Mouse (Mus musculus) layer of hippocampus, postnatal 25 days (tissue): ENCODE measurements around the gene Nsmce3. TPM values are rescaled to one million over a fixed set of nuclear protein-coding genes. Genes with fewer than 3 reads are reported as not detected.

Experiments used
- DNase-seq, 2 experiments: peaks; one replicate each; pipeline ENCODE4 v3.0.0; 2022; ENCODE audit warnings: mixed read lengths in 2 of 2, low spot score in 1 of 2; ENCODE audit errors: extremely low spot score in 1 of 2
- total RNA-seq, 2 experiments: library from RNA; stranded (reverse); gene quantifications; 2 replicates each; pipeline ENCODE4 v1.2.3; 2021

Gene Nsmce3
- 10 to 100 TPM; 18.2 to 19.3 TPM for total RNA-seq

- DNase-seq: peak; percentile 97
These were observed at the start of gene Nsmce3 for GRCm38 (mm10) chr7:64872743-64873241. TSS of gene Nsmce3 (minus strand) at chr7:64872997.

DNA sequence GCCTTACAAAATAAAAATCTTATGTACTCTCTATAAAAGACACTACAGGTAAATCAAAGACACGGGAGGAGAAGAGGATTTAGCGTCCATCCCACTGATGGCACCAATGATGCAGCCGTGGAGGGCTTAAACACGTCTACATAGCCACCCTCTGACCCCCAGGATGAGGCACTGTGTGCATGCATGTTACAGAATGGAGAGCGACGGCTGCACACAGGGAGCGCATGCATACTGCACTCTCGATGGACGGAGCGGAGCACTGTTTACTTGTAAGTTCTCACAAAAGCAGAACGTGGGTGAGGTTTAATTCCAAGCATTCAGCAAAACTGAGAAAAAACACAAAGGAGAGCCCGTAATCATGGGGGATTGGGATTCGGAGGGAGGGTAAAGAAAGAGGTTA lies 48.4 kb upstream of the Nsmce3 start:
- DNase-seq: no peak

GRCm38 (mm10) chr7:64920735-64921134 lies 47.9 kb upstream of the Nsmce3 start:
- DNase-seq: no peak

DNA sequence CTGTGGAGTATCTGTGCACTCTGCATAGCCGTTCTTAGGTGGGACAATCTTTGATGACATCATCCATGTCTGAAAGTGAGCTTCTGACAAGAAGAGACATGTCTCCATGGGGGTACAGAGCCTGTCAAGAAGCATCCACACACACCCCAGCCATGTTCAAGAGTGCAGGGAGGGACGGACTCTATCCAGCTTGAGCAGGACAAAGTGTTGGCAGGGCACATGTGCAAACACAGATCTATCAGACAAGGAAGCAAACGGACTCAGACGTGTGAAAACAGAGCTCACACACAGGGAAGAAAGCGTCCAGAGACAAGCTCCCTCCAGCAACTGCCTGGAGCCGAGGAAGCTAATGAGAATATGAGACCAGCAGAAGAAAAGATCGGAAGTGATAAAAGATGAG lies 43.9 kb upstream of the Nsmce3 start:
- no peak for DNase-seq

DNA sequence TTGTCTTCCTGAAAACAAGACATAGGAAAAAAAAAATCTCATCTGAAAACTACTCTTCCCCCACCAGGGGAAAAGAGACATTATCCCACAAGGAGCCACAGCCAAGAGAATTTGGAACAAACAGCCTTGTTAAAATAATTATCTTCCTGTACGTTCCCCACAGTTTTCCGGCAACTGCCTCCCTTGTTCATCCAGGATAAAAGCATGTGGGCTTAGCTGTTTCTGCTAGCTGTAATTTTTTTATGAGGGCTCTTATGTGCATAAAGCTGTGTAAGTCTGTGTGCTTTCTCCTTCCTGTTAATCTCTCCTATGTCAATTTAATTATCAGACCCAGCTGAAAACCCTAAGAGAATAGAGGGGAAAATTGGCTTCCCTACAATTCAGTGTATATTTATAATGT lies 42.3 kb upstream of the Nsmce3 start:
- no peak for DNase-seq

- DNase-seq: no peak
These were observed 39.1 kb upstream of the Nsmce3 start for GRCm38 (mm10) chr7:64911945-64912344.

DNA sequence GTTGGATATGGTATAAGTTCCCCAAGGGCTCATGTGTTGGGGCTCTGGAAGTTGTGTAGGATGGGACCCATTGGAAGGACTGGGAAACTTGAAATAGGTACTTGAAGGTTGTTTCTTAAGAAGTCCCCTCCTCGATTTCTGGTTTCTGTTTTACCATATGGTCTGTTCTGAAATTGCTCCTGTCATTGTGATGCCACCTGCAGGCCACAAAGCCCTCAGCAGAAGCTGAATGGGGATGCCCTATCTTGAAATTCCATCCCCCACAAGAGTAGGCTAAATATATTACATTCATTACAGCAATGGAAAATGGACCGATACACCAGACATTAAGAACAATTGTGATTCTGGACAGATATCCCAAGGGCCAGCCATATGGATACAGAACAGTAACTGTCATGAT lies 37.4 kb upstream of the Nsmce3 start:
- no peak for DNase-seq

GRCm38 (mm10) chr7:64906955-64907354 lies 34.2 kb upstream of the Nsmce3 start:
- DNase-seq: no peak

- DNase-seq: no peak
These were observed 32.7 kb upstream of the Nsmce3 start for GRCm38 (mm10) chr7:64905506-64905905.

DNA sequence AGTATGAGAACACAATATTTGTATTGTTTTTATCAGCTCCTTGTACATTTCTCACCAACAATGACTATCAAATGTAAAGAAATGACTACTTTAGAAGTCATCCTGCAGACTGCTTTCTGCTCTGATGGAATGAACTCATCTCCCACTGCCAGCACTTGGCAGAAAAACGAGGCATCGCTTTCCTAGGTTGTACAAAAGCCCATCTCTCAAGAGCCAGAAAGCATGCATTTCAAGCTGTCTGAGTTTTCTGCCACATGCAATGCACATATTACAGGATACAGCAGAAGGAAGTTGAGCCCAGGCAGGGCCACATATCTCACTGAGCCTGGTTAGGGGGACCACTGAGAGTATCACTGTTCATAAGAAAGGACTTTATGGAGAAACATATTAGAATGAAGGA lies 27.5 kb upstream of the Nsmce3 start:
- no peak for DNase-seq

DNA sequence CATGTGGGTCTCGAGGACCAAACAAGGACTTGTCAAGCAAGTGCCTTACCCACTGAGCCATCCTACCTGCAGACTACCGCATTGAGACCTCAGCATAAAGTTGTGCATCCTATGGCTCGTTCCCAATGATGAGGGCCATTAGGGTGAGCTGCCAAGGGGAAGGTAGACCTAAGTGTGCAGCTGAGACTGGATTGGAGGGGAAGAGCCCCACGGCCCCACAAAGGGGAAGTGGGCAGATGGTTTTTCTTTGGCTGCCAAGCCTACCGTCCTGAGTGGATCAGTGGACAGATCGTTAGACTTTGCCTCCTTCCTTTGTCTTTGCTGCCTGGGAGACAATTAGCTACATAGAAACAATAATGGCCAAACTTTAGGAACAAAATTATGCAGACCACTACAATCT lies 23.8 kb upstream of the Nsmce3 start:
- no peak for DNase-seq

GRCm38 (mm10) chr7:64895685-64896101 lies 22.9 kb upstream of the Nsmce3 start:
- no peak for DNase-seq

DNA sequence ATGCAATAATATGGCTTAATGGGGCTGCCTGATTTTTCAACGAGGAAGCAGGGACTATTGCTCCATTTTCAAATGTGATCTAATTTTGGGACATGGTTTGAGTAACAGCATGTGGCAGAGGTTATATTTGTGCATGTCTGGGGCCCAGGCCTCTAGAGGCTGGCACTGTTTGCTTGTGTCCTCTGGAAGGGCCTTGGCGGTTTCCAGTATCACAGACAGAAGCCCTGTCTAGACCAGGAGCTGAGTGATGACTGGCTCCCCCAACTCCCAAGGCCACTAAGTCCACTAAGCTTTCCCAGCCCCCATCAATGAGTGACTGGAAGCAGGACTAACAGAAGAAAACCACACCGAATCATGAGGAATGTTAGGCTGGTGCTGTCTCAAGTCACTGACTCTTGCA lies 18.3 kb upstream of the Nsmce3 start:
- no peak for DNase-seq

DNA sequence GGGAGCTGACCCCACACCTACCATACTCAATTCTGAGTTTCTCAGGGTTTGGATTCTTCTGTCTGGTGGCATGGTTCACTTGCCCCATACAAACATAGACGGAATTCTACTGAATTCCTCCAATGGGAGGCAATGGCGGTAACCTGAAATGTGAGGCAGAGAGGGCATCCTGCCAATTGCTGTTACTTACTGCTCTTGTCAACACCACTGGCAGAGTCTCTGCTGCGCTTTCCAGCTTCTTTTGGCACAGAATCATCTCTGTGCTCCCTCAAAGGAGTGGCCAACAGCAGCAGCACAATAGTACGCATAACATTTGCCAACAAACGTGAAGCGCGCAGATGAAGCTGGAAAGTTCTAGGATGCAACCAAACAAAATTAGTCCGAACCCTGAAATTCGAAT lies 17.1 kb upstream of the Nsmce3 start:
- DNase-seq: no peak

DNA sequence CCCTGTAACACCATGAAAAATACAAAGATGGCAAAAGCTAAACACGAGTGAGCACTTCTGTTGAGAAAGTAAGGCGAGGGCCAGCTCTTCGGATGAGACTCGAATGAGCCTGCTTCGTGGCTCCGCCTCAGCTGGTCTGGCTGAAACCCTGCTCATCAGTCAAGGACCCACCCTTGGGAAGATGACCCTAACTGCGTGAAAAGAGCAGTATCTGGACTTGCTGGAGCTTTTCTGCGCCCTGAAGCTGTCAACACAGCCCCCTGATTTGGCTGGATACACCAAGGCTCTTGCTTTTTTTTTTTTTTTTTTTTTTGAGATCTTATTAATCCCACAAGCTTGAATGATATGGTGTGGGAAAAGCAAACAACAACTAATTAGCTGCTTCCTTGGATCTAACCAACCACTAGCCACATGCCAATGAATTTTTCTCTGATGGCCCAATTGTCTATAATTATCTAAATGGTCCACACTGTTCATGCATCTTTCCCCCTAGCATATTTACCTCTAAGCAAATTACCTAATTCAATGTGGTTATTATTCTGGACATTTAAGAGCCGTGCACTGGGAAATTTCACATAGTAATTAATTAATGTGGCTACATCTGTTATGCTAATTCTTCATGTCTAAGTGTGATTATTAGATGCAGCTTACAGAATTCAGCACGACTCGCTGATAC lies 11.5 kb upstream of the Nsmce3 start:
- DNase-seq: no peak

GRCm38 (mm10) chr7:64882243-64882642 lies 9.4 kb upstream of the Nsmce3 start:
- no peak for DNase-seq

DNA sequence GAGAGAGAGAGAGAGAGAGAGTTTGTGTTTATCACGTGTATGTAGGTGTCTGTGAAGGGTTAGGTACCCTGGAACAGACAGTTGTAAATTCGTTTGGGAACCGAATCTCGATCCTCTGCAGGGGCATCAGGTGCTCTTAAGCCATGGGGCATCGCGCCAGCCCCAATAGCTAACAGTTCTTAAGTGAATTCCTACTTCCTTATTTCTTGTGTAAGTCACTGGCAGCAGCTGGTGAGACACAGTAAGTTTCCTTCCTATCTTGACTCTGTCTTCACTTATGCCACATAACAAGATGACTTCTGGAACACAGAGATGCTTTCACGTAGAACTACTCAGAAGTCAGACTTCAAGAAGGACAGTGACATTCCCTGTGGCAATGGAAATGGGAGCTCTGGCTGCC lies 8.6 kb upstream of the Nsmce3 start:
- DNase-seq: no peak

DNA sequence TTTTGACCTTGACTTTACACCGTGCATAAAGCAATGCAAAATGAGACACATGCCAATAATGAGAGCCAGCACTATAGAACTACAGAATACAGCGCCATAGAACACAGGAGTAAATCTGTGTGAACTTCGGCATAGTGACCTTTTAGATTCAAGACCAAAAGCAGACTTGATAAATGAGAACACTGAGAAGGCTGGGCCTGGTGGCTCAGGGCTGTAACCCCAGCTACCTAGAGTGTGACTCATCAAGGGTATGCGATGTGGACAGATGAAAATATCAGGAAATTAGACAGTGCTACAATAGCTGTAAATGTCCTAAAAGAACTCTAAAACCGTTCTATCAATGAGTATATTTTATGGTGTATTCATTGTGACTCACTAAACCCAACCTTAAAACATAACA lies 7.6 kb upstream of the Nsmce3 start:
- DNase-seq: no peak

- DNase-seq: no peak
These were observed 2.1 kb upstream of the Nsmce3 start for GRCm38 (mm10) chr7:64874941-64875340.

GRCm38 (mm10) chr7:64873266-64873665 lies 469 bp upstream of the Nsmce3 start:
- DNase-seq: no peak

GRCm38 (mm10) chr7:64871987-64872742 lies 632 bp downstream of the Nsmce3 start:
- peak in 1 of 2 experiments; percentile 24 for DNase-seq

- DNase-seq: no peak
These were observed 3.2 kb downstream of the Nsmce3 start for GRCm38 (mm10) chr7:64869549-64870065.
